Mouse (Mus musculus) spleen, adult 2 months (tissue): Measurements from ENCODE around the gene Hs6st2. TPM values are rescaled to one million over a fixed set of nuclear protein-coding genes. Genes with fewer than 3 reads are reported as not detected.

Source experiments
- DNase-seq, 2 experiments: peaks; one replicate each; pipeline versions ENCODE4 v3.0.0 to v3.0.0-alpha.2; 2012 to 2021; ENCODE audit warnings: low spot score in 2 of 2, low read depth in 1 of 2
- H3K27ac ChIP-seq: fragments of 200-500 bp; 2 replicates; pipeline ENCODE4 v1.5.1; 2012; ENCODE audit warnings: low read length, inconsistent platforms; ENCODE audit not compliant: insufficient read depth
- H3K27me3 ChIP-seq: fragments of 200-500 bp; 2 replicates; pipeline ENCODE4 v1.6.1; 2012; ENCODE audit warnings: mild to moderate bottlenecking, moderate library complexity, low read length, inconsistent platforms; ENCODE audit not compliant: control insufficient read depth, insufficient read depth
- H3K36me3 ChIP-seq: fragments of 200-500 bp; 2 replicates; pipeline ENCODE4 v1.6.1; 2012; ENCODE audit warnings: mild to moderate bottlenecking, low read length, inconsistent platforms; ENCODE audit not compliant: control insufficient read depth, insufficient read depth
- H3K4me1 ChIP-seq: fragments of 200-500 bp; 2 replicates; pipeline ENCODE4 v1.6.1; 2011; ENCODE audit warnings: inconsistent platforms; ENCODE audit not compliant: control insufficient read depth, insufficient read depth, insufficient read length
- H3K4me3 ChIP-seq: fragments of 200-500 bp; 2 replicates; pipeline ENCODE4 v1.5.1; 2011; ENCODE audit warnings: mild to moderate bottlenecking, inconsistent platforms; ENCODE audit not compliant: insufficient read depth, insufficient read length; ENCODE audit errors: extremely low read depth
- CTCF ChIP-seq: fragments of 200-500 bp; IDR thresholded peaks from 2 replicates; pipeline ENCODE4 v1.5.1; 2011; ENCODE audit warnings: mild to moderate bottlenecking, inconsistent platforms; ENCODE audit not compliant: insufficient read depth, insufficient read length, insufficient replicate concordance; ENCODE audit errors: extremely low read depth
- POLR2A ChIP-seq: fragments of 200-500 bp; IDR thresholded peaks from 2 replicates; pipeline ENCODE4 v1.6.1; 2011; ENCODE audit warnings: low read depth, low read length, inconsistent platforms
- WGBS: fragments of 180-500 bp; shearing (Covaris S2); methylation state at CpG from one replicate; pipeline ENCODE4 v1.1.7; 2018; 5-methylcytosine and 5-hydroxymethylcytosine counted together
- polyA plus RNA-seq: library from polyadenylated mRNA; depleted of rRNA; stranded (reverse); fragments of >200 nt; gene quantifications from 2 replicates; pipeline ENCODE4 v1.2.3, GENCODE M21; 2012; rRNA removed

The Hs6st2 gene
- polyA plus RNA-seq, 1 experiment = 25.0 TPM

- no peaks in the 10 kb centered on the region for H3K27me3 ChIP-seq
- DNase-seq = no peak
- H3K36me3 ChIP-seq = no peaks in the 10 kb centered on the region
- WGBS = 45% methylated on average over 5 of the region's 5 CpGs
- no peak overlapping the region for H3K27ac ChIP-seq
- H3K4me1 ChIP-seq = no peaks in the 10 kb centered on the region
- no peak overlapping the region for H3K4me3 ChIP-seq
- TF ChIP-seq POLR2A = no peak
- no peak for TF ChIP-seq CTCF
These were observed 309.0 kb downstream of the Hs6st2 start for GRCm38 (mm10) chrX:51372477-51373239.

GRCm38 (mm10) chrX:51349682-51350081, 332.0 kb downstream of the Hs6st2 start:
- no peak overlapping the region for H3K27ac ChIP-seq
- H3K36me3 ChIP-seq = no peaks in the 10 kb centered on the region
- 79% methylated on average over 1 of the region's 1 CpGs for WGBS
- no peak overlapping the region for H3K4me3 ChIP-seq
- H3K27me3 ChIP-seq = no peaks in the 10 kb centered on the region
- no peaks in the 10 kb centered on the region for H3K4me1 ChIP-seq
- no peak for DNase-seq
- TF ChIP-seq POLR2A (no peak), CTCF (no peak)

GRCm38 (mm10) chrX:51343595-51343994, 338.1 kb downstream of the Hs6st2 start:
- 81% methylated on average over 3 of the region's 3 CpGs for WGBS
- Histone ChIP-seq H3K27ac (no peak overlapping the region), H3K36me3 (no peaks in the 10 kb centered on the region), H3K27me3 (no peaks in the 10 kb centered on the region), H3K4me1 (no peaks in the 10 kb centered on the region), H3K4me3 (no peak overlapping the region)
- TF ChIP-seq CTCF (no peak), POLR2A (no peak)
- DNase-seq = no peak

Other genes with a start within 250 kb of the Hs6st2 start
- gene Usp26, start 119.4 kb upstream of the Hs6st2 start, polyA plus RNA-seq = not detected in 2 replicates